ENCODE assay signal across 15 mouse cellular contexts in the genomic region with DNA sequence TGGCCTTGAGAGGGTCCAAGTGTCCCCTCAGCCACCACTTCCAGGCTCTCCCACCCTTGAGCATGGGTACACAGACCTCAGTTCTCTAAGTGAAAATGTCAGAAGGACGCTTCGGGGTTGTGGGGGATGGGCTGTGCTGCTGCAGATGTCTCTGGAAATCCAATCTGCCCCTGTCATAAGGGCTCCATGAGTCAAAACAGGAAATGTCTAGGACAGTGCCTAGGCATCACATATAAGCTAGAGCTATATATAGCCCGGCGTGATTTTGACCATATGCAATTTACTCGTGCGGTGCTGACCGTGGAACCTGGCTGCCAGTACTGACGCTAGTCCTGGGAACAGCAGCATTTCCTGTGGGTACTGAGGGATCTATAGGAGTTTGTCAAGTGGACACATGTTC. TPM values are rescaled to one million over a fixed set of nuclear protein-coding genes. Genes with fewer than 3 reads are reported as not detected.
DNase-seq lines count a peak whose midpoint lies in the region; ATAC-seq and TF ChIP-seq lines count a peak whose summit lies in the region.
"Had no signal": no experiment of that assay in that cellular context is flagged by ENCODE, and none has a peak within 500 bp of the region (broad histone marks: within the 10 kb centered on the region; RNA-seq: fewer than 3 reads in every experiment).

No protein-coding gene starts in this region.

- H3K27ac ChIP-seq in gastrocnemius, adult 2 months: peak overlapping the region; percentile 1; the same call in 1 of the 2 replicates
- H3K27ac ChIP-seq in lung, embryonic 15.5 days: peak overlapping the region; percentile 43; the same call in 1 of the 2 replicates
- peak overlapping the region; percentile 43; the same call in 1 of the 2 replicates for H3K27ac ChIP-seq in embryonic fibroblast, embryonic 13.5 days (ENCODE audit: insufficient read depth, low read length)
- H3K27ac ChIP-seq: hindbrain, embryonic 13.5 days had no signal

- intact Hi-C loops in gastrocnemius, adult 2 months (cut with DNase I): no loop called here
- intact Hi-C loops in left cerebral cortex, postnatal 14 days (cut with DNase I): no loop called here

- no peak overlapping the region for H3ac ChIP-seq in myocyte (ENCODE audit: control insufficient read depth, insufficient read length)

- H3K36me3 ChIP-seq in lung, embryonic 15.5 days: 0 out of 2 replicates have a peak, but pooled peaks cover 3% of the 10 kb centered on the region
- H3K36me3 ChIP-seq in myocyte (ENCODE audit: control insufficient read depth, insufficient read depth): no peaks in the 10 kb centered on the region

- WGBS in lung, embryonic 15.5 days: 40% methylated on average over 8 of the region's 8 CpGs
- WGBS in lung, adult 2 months: 48% methylated on average over 8 of the region's 8 CpGs

- ATAC-seq in lung, embryonic 15.5 days (ENCODE audit: borderline replicate concordance, extremely low read depth, low FRiP score, low TSS enrichment): peak; percentile 66; the same call in 1 of the 2 replicates

- no peak for DNase-seq in gastrocnemius, adult 2 months
- DNase-seq in gastrocnemius, postnatal 4 days (ENCODE audit: low spot score in 2 of 2): no peak
- no peak for DNase-seq in lung, adult 2 months
- DNase-seq in frontal cortex, postnatal 36 days (ENCODE audit: low spot score in 2 of 2): no peak
- DNase-seq in left cerebral cortex, postnatal 14 days (ENCODE audit: low spot score in 2 of 2): no peak
- DNase-seq: adrenal gland, postnatal 14 days; cerebellum, adult 8-10 months; left cerebral cortex, postnatal 4 days; thymus, postnatal 14 days had no signal

- H3K4me2 ChIP-seq in lung, embryonic 15.5 days: no peak overlapping the region
- H3K4me2 ChIP-seq in myocyte (ENCODE audit: low read depth): peak overlapping the region; percentile 42
- H3K4me2 ChIP-seq: hindbrain, embryonic 13.5 days; midbrain, embryonic 11.5 days had no signal

- no peaks in the 10 kb centered on the region for H3K27me3 ChIP-seq in lung, embryonic 15.5 days
- H3K27me3 ChIP-seq in myocyte (ENCODE audit: control insufficient read depth, insufficient read depth, insufficient read length): no peaks in the 10 kb centered on the region
- H3K27me3 ChIP-seq: hindbrain, embryonic 13.5 days had no signal

- H3K4me1 ChIP-seq in lung, embryonic 15.5 days: peaks cover 14% of the 10 kb centered on the region
- 0 out of 2 replicates have a peak, but pooled peaks cover 4% of the 10 kb centered on the region for H3K4me1 ChIP-seq in lung, adult 2 months (ENCODE audit: control insufficient read depth, insufficient read depth, low read length)
- peaks cover 13% of the 10 kb centered on the region for H3K4me1 ChIP-seq in embryonic fibroblast, embryonic 13.5 days (ENCODE audit: control insufficient read depth, insufficient read depth, low read length)

- TF ChIP-seq CTCF in gastrocnemius, adult 2 months (IDR thresholded peaks at IDR 0.05): no peak
- no peak for TF ChIP-seq CTCF in lung, adult 2 months (IDR thresholded peaks at IDR 0.05; ENCODE audit: insufficient read depth, low read length)
- TF ChIP-seq CTCF in embryonic fibroblast, embryonic 13.5 days (IDR thresholded peaks at IDR 0.05; ENCODE audit: borderline replicate concordance, insufficient read depth, low read length): no peak

- no peaks in the 10 kb centered on the region for H3K79me2 ChIP-seq in myocyte (ENCODE audit: control insufficient read depth, insufficient read depth)

- no peaks in the 10 kb centered on the region for H3K9me3 ChIP-seq in lung, embryonic 15.5 days
- H3K9me3 ChIP-seq: hindbrain, embryonic 13.5 days had no signal

- no peak overlapping the region for H3K9ac ChIP-seq in lung, embryonic 15.5 days
- H3K9ac ChIP-seq: hindbrain, embryonic 13.5 days had no signal

- no peak overlapping the region for H3K4me3 ChIP-seq in gastrocnemius, adult 2 months
- H3K4me3 ChIP-seq in lung, embryonic 15.5 days: no peak overlapping the region
- H3K4me3 ChIP-seq in lung, adult 2 months (replicated peaks; ENCODE audit: extremely low read depth, low read depth, low read length): no peak overlapping the region
- no peak overlapping the region for H3K4me3 ChIP-seq in embryonic fibroblast, embryonic 13.5 days (ENCODE audit: insufficient read depth, low read length)
- H3K4me3 ChIP-seq in myocyte: no peak overlapping the region
- H3K4me3 ChIP-seq: erythroblast, embryonic 14.5 days; hindbrain, embryonic 13.5 days had no signal

- no peak for TF ChIP-seq POLR2A in lung, adult 2 months (IDR thresholded peaks at IDR 0.05; ENCODE audit: borderline replicate concordance, extremely low read depth, low read depth, low read length)
- TF ChIP-seq POLR2A in embryonic fibroblast, embryonic 13.5 days (IDR thresholded peaks at IDR 0.05; ENCODE audit: low read depth, low read length): no peak
- TF ChIP-seq POLR2A in myocyte (IDR thresholded peaks at IDR 0.05; ENCODE audit: insufficient read length, low read depth): no peak

TF ChIP-seq in myocyte, 11 proteins besides CTCF, POLR2A, EP300 and RAD21:
- peak in 2 of 3 experiments; percentile 2 to 16 for TF ChIP-seq MYOD1 (IDR thresholded peaks at IDR 0.05; ENCODE audit: control insufficient read depth in 1 of 3, insufficient read length in 2 of 3, low read depth in 2 of 3)
- TF ChIP-seq E2F4 (IDR thresholded peaks at IDR 0.05; ENCODE audit: insufficient read depth): no peak
TF ChIP-seq in myocyte: peak in this region for 1.

RNA-seq across cellular contexts. Expression of gene Gdpd5, which starts 20.2 kb away (rescaled TPM):
- 1 to 10 TPM; 5.4 to 6.7 TPM for total RNA-seq in gastrocnemius, adult 2 months (2021)
- 10 to 100 TPM; 17.1 to 19.2 TPM for total RNA-seq in gastrocnemius, postnatal 4 days (2021)
- polyA plus RNA-seq in lung, embryonic 15.5 days (2015; fragmentation: Nextera tagmentation; extraction: Ambion mirVana): 20.7 and 22.0 TPM in 2 replicates
- polyA plus RNA-seq in lung, adult 2 months (2012; rRNA removed): 26.5 and 27.2 TPM in 2 replicates
- polyA plus RNA-seq in embryonic fibroblast, embryonic 13.5 days (2011; ENCODE audit: insufficient read length, low read depth, missing spikeins): 12.0 and 12.6 TPM in 2 replicates
- 9.5 TPM for polyA plus RNA-seq in myocyte (2012; fragmentation: generic; extraction: Trizol)
- 10 to 100 TPM; 40.7 to 47.5 TPM for total RNA-seq in left cerebral cortex, postnatal 14 days (2021)

RNA-seq across cellular contexts. Expression of gene Serpinh1, which starts 48.3 kb away (rescaled TPM):
- 100 to 1,000 TPM in 1 of 2 experiments, 10 to 100 TPM in 1; 47.0 to 124 TPM for total RNA-seq in gastrocnemius, adult 2 months (2021)
- total RNA-seq in gastrocnemius, postnatal 4 days (2021): 100 to 1,000 TPM; 409 to 535 TPM
- polyA plus RNA-seq in lung, embryonic 15.5 days (2015; fragmentation: Nextera tagmentation; extraction: Ambion mirVana): 1,817 and 1,834 TPM in 2 replicates
- 364 and 388 TPM in 2 replicates for polyA plus RNA-seq in lung, adult 2 months (2012; rRNA removed)
- polyA plus RNA-seq in embryonic fibroblast, embryonic 13.5 days (2011; ENCODE audit: insufficient read length, low read depth, missing spikeins): 2,134 and 2,700 TPM in 2 replicates
- polyA plus RNA-seq in myocyte (2012; fragmentation: generic; extraction: Trizol): 1,713 TPM
- total RNA-seq in left cerebral cortex, postnatal 14 days (2021): 10 to 100 TPM; 49.7 to 52.2 TPM
